Mouse (Mus musculus) intestine, embryonic 15.5 days (tissue): ENCODE data around the gene Cers1. TPM values are rescaled to one million over a fixed set of nuclear protein-coding genes. Genes with fewer than 3 reads are reported as not detected.

Experiments
- ATAC-seq: fragments of 200-750 bp; cut with Nextera tagmentation; 2 replicates; pipeline ENCODE4 v1.8.0; 2017; ENCODE audit warnings: moderate TSS enrichment, moderate library complexity
- H3K27ac ChIP-seq: fragments of 300-500 bp; sonication (generic); 2 replicates; pipeline ENCODE4 v1.5.1; 2015; ENCODE audit warnings: mild to moderate bottlenecking, inconsistent platforms
- H3K27me3 ChIP-seq: fragments of 300-500 bp; sonication (generic); replicated peaks from 2 replicates; pipeline ENCODE4 v1.6.1; 2015; ENCODE audit warnings: inconsistent platforms
- H3K36me3 ChIP-seq: fragments of 300-500 bp; sonication (generic); 2 replicates; pipeline ENCODE4 v1.6.1; 2015; ENCODE audit warnings: inconsistent platforms
- H3K4me1 ChIP-seq: fragments of 300-500 bp; sonication (generic); replicated peaks from 2 replicates; pipeline ENCODE4 v1.6.1; 2015; ENCODE audit warnings: inconsistent platforms
- H3K4me2 ChIP-seq: fragments of 300-500 bp; sonication (generic); replicated peaks from 2 replicates; pipeline ENCODE4 v1.6.1; 2015; ENCODE audit warnings: mild to moderate bottlenecking, inconsistent platforms
- H3K4me3 ChIP-seq: fragments of 300-500 bp; sonication (generic); replicated peaks from 2 replicates; pipeline ENCODE4 v1.5.1; 2015; ENCODE audit warnings: inconsistent platforms
- H3K9ac ChIP-seq: fragments of 300-500 bp; sonication (generic); 2 replicates; pipeline ENCODE4 v1.6.1; 2015; ENCODE audit warnings: inconsistent platforms
- H3K9me3 ChIP-seq: fragments of 300-500 bp; sonication (generic); 2 replicates; pipeline ENCODE4 v1.6.1; 2016; ENCODE audit warnings: inconsistent platforms
- WGBS: fragments of 180-500 bp; shearing (Covaris S2); methylation state at CpG from one replicate; pipeline ENCODE4 v1.1.7; 2015; 5-methylcytosine and 5-hydroxymethylcytosine counted together
- polyA plus RNA-seq: library from polyadenylated mRNA; unstranded; fragments of >200 nt; fragmentation: Nextera tagmentation; extraction: Ambion mirVana; gene quantifications from 2 replicates; pipeline ENCODE4 v1.2.1, GENCODE M21; 2015

The Cers1 gene
- polyA plus RNA-seq, 1 experiment from 2014 or later, result 3.6 TPM

DNA sequence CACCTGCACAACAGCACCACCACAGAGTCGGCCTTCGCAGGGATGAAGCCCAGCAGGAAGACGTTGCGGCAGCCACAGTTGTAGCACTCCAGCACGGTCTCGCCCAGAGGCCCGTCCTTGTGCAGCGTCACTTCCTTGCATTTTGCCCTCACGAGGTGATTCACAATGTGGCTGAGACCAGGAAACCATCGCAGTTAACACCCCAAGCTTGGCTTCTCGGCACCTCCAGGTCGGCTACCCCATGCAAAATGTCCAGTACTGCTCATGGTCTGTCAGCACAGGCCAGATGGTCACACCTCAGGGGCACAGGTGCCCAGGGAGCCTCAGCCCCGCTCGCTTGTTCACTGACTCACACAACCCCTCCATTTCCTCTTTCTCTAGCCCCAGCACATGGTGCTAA lies 26.4 kb downstream of the Cers1 start:
- Histone ChIP-seq H3K4me1 (no peaks in the 10 kb centered on the region), H3K9ac (no peak overlapping the region), H3K4me2 (no peak overlapping the region), H3K27me3 (no peaks in the 10 kb centered on the region), H3K4me3 (no peak overlapping the region), H3K36me3 (peaks cover 61% of the 10 kb centered on the region), H3K27ac (no peak overlapping the region), H3K9me3 (no peaks in the 10 kb centered on the region)
- no peak for ATAC-seq
- 91% methylated on average over 14 of the region's 14 CpGs for WGBS

DNA sequence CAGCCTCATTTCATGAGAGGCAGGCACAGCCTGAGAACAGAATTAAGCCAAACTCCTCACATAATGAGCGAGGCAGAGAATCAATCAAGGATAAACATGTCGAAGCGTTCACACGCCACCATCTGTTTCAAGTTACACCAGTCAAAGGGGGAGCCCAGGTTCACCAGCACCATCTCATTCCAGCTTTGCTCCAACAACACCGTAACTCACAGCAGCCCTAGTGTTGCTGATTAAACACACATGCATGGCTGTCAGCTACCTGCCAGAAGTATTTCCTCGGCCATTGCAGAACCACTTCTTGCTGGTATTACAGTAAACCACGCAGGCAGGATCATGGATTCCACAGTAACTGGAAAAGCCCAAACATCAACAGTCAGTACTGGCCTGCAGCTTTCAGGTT lies 27.5 kb downstream of the Cers1 start:
- Histone ChIP-seq H3K9ac (no peak overlapping the region), H3K4me2 (no peak overlapping the region), H3K9me3 (no peaks in the 10 kb centered on the region), H3K27me3 (no peaks in the 10 kb centered on the region), H3K27ac (no peak overlapping the region), H3K36me3 (peaks cover 50% of the 10 kb centered on the region), H3K4me3 (no peak overlapping the region), H3K4me1 (peaks cover 4% of the 10 kb centered on the region; the same call in 1 of the 2 replicates)
- 75% methylated on average over 7 of the region's 7 CpGs for WGBS
- no peak for ATAC-seq

DNA sequence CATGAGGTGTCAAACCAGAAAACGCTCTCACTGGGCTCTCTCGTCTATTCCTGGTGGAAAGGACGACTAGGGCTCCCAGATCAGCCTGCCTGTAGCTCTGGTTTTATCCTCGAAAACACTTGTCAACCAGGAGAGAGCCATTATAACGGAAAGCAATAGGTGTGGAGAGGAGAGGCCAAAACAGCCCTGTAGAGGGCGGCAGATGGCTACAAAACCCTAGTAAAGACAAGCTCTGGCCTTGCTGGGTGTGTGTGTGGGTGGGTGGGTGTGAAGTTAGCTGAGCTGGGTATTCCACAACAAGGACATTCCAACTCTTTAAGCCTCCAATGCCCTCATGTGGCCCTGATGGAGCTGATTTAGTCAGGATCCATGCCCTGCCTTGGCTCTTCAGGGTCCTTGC lies 28.1 kb downstream of the Cers1 start:
- Histone ChIP-seq H3K4me2 (no peak overlapping the region), H3K9me3 (no peaks in the 10 kb centered on the region), H3K4me1 (peaks cover 9% of the 10 kb centered on the region), H3K4me3 (no peak overlapping the region), H3K9ac (no peak overlapping the region), H3K27ac (no peak overlapping the region), H3K27me3 (no peaks in the 10 kb centered on the region), H3K36me3 (peaks cover 48% of the 10 kb centered on the region)
- 57% methylated on average over 6 of the region's 6 CpGs for WGBS
- peak; percentile 65; the same call in 1 of the 2 replicates for ATAC-seq

DNA sequence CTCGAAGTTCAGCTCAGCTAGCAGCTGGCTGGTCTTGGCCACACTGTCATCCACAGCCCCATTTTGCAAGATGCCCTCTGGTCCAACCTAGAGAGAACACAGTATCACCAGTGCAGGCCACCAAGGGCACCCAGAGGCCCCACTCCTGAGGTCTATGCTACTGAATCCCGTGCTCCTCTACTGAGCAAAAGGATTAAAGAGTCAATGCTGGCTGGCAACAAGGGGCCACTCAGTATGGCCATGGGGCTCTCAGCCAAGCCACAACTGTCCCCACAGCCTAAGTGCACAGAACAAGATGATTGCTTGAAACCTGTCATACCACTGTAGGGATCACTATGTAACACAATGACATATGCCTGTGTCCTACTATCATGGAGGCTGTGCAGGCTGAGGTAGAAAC lies 28.7 kb downstream of the Cers1 start:
- H3K4me3 ChIP-seq, result no peak overlapping the region
- H3K9ac ChIP-seq, result no peak overlapping the region
- no peak for ATAC-seq
- H3K4me1 ChIP-seq, result peaks cover 14% of the 10 kb centered on the region
- peaks cover 48% of the 10 kb centered on the region for H3K36me3 ChIP-seq
- H3K4me2 ChIP-seq, result no peak overlapping the region
- no peak overlapping the region for H3K27ac ChIP-seq
- H3K27me3 ChIP-seq, result no peaks in the 10 kb centered on the region
- no peaks in the 10 kb centered on the region for H3K9me3 ChIP-seq
- WGBS, result 87% methylated on average over 2 of the region's 2 CpGs

DNA sequence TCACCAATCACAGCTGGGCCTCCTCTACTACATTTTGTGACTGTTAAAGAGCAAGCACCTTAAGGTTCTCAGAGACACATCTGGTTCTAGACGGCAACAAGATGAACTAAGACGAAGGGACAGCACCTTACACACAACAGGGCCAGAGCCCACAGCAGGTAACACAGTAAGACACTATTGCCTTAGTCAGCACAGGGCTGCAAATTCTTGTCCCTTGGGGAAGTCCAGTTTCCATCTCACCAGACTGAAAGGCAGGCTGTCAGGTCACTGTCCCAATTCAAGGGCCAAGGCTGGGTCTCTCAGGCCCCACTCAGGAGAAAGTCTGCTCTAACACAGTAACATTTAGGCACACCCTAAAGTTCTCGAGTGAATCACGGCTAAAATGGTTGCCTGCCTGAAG lies 31.9 kb downstream of the Cers1 start:
- 79% methylated on average over 4 of the region's 4 CpGs for WGBS
- H3K4me2 ChIP-seq, result no peak overlapping the region
- H3K27me3 ChIP-seq, result no peaks in the 10 kb centered on the region
- no peaks in the 10 kb centered on the region for H3K9me3 ChIP-seq
- peaks cover 45% of the 10 kb centered on the region for H3K4me1 ChIP-seq
- peaks cover 23% of the 10 kb centered on the region for H3K36me3 ChIP-seq
- H3K27ac ChIP-seq, result no peak overlapping the region
- no peak overlapping the region for H3K9ac ChIP-seq
- no peak overlapping the region for H3K4me3 ChIP-seq
- ATAC-seq, result no peak

DNA sequence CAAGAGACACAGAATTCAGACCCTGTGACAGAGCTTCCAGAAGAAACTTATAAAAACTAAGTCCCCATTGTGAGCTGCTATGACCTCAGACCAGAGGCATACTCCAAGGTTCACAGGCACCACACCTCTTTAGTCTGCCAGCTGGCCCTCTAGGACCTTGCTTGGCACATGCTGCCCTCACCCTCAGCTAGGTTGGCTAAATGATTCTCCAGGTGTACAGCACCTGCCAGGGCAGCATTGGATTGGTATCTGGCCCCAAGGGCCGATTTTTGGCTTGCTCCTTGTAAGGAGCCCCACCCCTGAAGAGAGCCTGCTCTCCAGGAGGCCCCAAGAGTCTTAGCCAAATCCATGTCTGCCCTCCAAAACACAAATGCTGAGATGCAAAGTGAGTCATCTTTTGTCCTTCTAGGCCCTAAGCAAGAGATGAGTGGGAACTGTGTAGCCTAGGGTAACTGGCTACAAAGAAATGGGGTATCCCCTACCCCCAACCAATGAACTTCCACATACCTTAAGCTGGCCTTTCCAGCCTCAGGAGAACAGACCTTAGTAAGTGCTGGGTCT lies 32.4 kb downstream of the Cers1 start:
- H3K4me1 ChIP-seq, result peaks cover 45% of the 10 kb centered on the region
- no peak overlapping the region for H3K4me3 ChIP-seq
- no peak for ATAC-seq
- no peak overlapping the region for H3K27ac ChIP-seq
- H3K9me3 ChIP-seq, result no peaks in the 10 kb centered on the region
- 78% methylated on average over 1 of the region's 1 CpGs for WGBS
- no peak overlapping the region for H3K9ac ChIP-seq
- peaks cover 18% of the 10 kb centered on the region for H3K36me3 ChIP-seq
- no peak overlapping the region for H3K4me2 ChIP-seq
- H3K27me3 ChIP-seq, result no peaks in the 10 kb centered on the region

DNA sequence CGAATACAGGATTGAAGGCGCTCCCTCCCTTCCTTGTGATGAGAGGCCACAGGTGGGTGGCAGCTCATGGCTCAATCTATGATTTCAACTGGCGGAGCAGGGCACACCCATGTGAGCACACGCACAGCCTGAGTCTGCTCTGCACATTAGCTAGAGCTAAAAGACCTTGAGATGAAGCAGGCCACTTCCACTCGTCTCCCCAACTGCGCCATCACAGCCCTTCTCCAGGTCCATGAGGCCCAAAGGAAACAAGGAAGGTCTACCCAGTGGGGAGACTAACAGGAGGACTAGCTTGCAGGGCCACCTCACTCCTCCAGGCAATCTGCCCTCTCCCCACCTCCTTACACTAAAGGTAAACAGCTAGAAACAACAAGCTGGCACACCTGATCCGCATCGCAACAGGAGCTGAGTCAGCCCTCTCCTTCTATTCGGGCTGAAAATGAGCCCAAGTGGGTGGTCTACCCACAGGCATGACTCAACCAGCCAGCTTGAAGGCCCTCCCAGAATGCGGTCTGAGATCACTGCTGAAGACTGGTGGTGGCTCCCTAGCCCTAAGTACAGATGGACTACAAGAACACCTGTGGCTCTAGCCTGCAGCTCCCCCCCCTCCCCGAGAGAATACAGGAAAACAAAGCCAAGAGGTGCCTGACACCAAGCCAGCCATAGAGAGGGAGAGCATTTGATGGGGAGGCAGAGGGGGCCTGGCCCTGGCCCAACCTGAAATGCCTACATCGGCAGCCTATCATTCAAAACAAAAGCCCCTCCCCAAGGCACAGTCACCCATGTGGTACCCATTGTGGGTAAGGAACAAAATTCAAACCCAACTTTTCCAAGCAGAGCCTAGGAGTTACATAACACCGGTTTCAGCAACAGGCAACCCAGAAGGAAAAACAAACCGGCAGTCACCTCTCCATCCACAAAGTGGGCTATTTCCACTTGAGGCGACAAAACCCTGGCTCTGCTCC lies 35.7 kb downstream of the Cers1 start:
- peaks cover 16% of the 10 kb centered on the region; the same call in 1 of the 2 replicates for H3K36me3 ChIP-seq
- H3K9ac ChIP-seq, result peak overlapping the region; percentile 96
- peak overlapping the region; percentile 90 for H3K4me2 ChIP-seq
- peaks cover 50% of the 10 kb centered on the region for H3K4me1 ChIP-seq
- H3K9me3 ChIP-seq, result no peaks in the 10 kb centered on the region
- no peaks in the 10 kb centered on the region for H3K27me3 ChIP-seq
- H3K4me3 ChIP-seq, result peak overlapping the region; percentile 96
- 0 out of 2 replicates have a peak overlapping the region, but pooled peaks have one; percentile 2 for H3K27ac ChIP-seq
- WGBS, result 34% methylated on average over 15 of the region's 15 CpGs
- ATAC-seq, result no peak

DNA sequence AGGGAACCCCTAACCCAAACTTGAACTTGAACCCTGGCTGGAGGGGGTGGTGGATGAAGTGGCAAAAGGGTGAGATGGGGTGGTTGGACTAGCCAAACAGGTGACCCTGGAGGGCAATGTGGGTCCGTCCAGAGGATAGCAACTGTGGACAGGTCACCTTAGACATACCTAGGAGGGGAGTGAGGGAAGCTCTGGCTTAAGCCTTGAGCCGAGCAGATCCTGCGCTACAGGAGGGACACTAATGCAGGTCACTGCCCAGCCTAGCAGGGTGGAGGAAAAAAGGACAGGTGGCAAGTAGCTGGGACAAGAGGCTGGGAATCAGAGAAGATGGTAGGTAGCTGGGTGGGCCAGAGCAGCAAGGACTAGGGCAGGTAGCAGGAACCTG lies 36.4 kb downstream of the Cers1 start:
- WGBS, result 19% methylated on average over 3 of the region's 3 CpGs

DNA sequence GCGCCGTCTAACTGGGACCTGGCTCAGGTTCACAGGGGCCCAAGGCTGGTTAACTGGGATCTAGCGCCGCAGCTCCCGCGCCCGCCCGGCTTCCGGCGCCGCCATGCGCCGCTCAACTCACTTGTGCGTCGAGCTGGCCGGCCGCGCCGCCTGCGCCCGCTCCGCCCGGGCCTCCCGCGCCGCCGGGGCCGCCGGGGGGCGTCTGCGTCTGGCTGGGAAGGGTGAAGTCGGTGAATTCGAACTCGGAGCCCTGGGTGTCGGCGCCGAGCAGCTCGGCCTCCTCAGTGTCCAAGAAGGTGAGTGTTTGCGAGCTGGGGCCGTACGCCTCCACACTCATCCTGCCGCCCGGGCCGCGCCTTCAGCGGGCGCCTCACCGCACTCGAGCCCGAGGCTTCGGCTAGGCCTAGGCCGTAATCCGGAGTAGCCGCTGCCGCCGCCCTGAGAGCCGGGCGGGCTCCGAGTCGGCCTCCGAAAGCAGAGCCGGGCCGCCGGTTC lies 37.1 kb downstream of the Cers1 start:
- Histone ChIP-seq H3K4me2 (peak overlapping the region; percentile 90), H3K9ac (peak overlapping the region; percentile 96), H3K27ac (peak overlapping the region; percentile 88), H3K4me3 (peak overlapping the region; percentile 96), H3K36me3 (peaks cover 13% of the 10 kb centered on the region; the same call in 1 of the 2 replicates), H3K9me3 (no peaks in the 10 kb centered on the region), H3K27me3 (no peaks in the 10 kb centered on the region), H3K4me1 (peaks cover 50% of the 10 kb centered on the region)
- ATAC-seq, result peak; percentile 59
- whole genome bisulfite sequencing, result under 1% methylated on average over 59 of the region's 64 CpGs

More for the DNA sequence above, 36.4 kb downstream of the Cers1 start:
- ATAC-seq, result no peak
- Histone ChIP-seq H3K27me3 (no peaks in the 10 kb centered on the region), H3K9ac (peak overlapping the region; percentile 96), H3K4me3 (peak overlapping the region; percentile 96), H3K4me2 (peak overlapping the region; percentile 90), H3K9me3 (no peaks in the 10 kb centered on the region), H3K36me3 (peaks cover 13% of the 10 kb centered on the region; the same call in 1 of the 2 replicates), H3K4me1 (peaks cover 50% of the 10 kb centered on the region), H3K27ac (0 out of 2 replicates have a peak overlapping the region, but pooled peaks have one; percentile 88)

DNA sequence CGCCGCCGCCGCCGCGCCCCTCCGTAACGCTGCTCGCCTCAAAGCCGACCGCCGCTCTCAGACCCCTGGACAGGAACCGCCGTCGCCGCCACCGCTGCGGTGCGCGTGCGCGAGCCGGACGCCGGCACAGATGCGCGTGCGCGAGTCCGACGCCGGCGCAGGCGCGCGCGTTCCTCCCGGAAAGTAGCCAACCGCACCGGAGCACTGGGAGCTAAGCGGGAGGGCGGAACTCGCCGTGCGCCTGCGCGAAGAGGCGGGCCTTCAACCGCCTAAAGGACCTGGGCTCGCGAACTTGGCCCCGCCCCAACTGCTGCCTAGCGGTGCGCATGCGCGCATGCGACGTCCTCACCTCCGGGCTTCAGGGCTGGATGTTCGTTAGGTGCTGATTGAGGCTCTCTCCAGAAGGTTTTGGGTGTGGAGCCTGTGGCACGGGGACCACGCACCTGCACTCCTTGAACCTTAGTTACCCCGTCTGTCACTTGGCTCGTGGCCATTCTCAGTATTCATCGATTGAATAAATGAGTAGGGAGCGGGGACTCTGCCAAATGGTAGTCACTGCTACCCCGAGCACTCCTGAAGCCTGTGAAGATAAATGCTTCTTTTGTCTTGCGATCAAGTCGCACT lies 37.7 kb downstream of the Cers1 start, which contains the start of gene Upf1:
TSS of gene Upf1 (minus strand) at position 85 of the 624 bp plus-strand sequence.
- Histone ChIP-seq H3K36me3 (peaks cover 13% of the 10 kb centered on the region; the same call in 1 of the 2 replicates), H3K4me2 (peak within 1 kb of the TSS; percentile 90), H3K4me1 (peaks cover 45% of the 10 kb centered on the region), H3K9ac (peak within 1 kb of the TSS; percentile 96), H3K27me3 (no peaks in the 10 kb centered on the region), H3K4me3 (peak within 1 kb of the TSS; percentile 96), H3K9me3 (no peaks in the 10 kb centered on the region), H3K27ac (peak within 1 kb of the TSS; percentile 88)
- ATAC-seq, result peak; percentile 95
- WGBS, result under 1% methylated on average over 62 of the region's 69 CpGs

DNA sequence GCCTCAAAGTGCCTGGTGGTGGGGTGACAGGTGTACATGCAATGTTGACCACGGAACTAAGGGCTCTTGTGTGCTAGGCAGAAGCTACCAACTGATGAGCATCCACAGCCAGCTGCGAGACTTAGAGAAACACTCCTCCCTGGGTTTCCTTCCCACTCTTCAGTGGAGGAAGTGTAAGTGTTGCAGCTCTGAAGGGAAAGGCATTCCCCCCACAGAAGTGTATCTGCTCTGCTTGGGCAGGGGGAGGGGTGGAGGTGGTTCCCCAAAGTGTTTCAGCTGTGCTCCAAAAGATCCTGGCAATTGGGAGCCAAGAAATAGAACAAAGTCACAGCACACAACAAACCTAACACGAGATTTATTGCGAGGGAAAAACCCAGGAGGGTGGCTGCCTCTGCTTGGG lies 38.4 kb downstream of the Cers1 start:
- H3K4me1 ChIP-seq, result peaks cover 38% of the 10 kb centered on the region
- H3K9ac ChIP-seq, result peak overlapping the region; percentile 51
- H3K4me2 ChIP-seq, result peak overlapping the region; percentile 78
- H3K9me3 ChIP-seq, result no peaks in the 10 kb centered on the region
- 50% methylated on average over 4 of the region's 4 CpGs for WGBS
- H3K36me3 ChIP-seq, result peaks cover 7% of the 10 kb centered on the region; the same call in 1 of the 2 replicates
- peak overlapping the region; percentile 96; the same call in 1 of the 2 replicates for H3K4me3 ChIP-seq
- no peaks in the 10 kb centered on the region for H3K27me3 ChIP-seq
- no peak for ATAC-seq
- peak overlapping the region; percentile 73 for H3K27ac ChIP-seq

DNA sequence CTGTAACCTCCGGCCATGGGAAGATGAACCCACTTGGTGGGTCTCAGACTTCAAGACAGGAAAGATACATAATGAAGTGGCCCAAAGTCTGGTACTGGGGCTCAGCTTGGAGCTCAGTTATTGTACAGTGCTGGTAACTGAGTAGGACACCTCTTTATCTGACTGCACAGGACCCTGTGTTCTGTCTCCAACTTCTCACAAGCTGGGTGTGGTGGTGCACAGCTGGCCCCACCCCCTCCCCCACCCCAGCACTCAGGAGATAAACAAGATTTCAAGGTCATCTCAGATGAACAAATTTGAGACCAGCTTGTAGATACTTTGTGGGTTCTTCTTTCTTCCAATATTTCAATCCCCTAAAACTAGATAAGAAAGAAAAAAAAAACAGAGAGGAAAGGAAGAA lies 40.5 kb downstream of the Cers1 start:
- Histone ChIP-seq H3K27me3 (no peaks in the 10 kb centered on the region), H3K4me2 (no peak overlapping the region), H3K9ac (no peak overlapping the region), H3K36me3 (no peaks in the 10 kb centered on the region), H3K9me3 (no peaks in the 10 kb centered on the region), H3K27ac (no peak overlapping the region), H3K4me3 (no peak overlapping the region), H3K4me1 (peaks cover 17% of the 10 kb centered on the region)
- WGBS, result 90% methylated on average over 1 of the region's 1 CpGs
- no peak for ATAC-seq
